8 mouse cellular contexts compared by ENCODE assay signal in the genomic region with DNA sequence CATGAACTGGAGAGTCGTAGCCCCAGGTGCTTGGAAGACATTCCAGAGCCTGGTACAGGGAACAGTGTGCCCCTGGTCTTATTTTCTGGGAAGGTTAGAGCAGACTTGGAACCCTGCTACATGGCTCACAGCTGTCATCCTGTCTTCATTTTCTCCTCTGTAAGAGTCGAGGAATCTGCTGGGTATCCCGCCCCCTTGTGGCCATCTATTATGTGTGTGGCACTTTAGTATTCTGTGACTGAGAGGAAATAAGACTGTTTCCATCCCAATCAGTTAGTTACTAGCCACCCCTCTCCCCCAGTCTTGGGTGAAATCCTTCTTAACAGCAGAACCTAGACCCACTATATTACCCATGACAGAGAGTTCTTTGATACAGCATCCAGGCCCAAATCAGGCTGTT. TPM values are rescaled to one million over a fixed set of nuclear protein-coding genes. Genes with fewer than 3 reads are reported as not detected.
DNase-seq lines count a peak whose midpoint lies in the region; ATAC-seq and TF ChIP-seq lines count a peak whose summit lies in the region.
"Not testable (repeated sequence)": the region's sequence is repeated elsewhere in the genome, so short reads cannot be mapped to it uniquely, and the experiment has no call there.

No protein-coding gene starts in this region.

- peak; percentile 71 to 79 for DNase-seq in cerebellum, postnatal 14 days
- DNase-seq in gastrocnemius, adult 2 months, result peak; percentile 51
- DNase-seq in layer of hippocampus, postnatal 25 days (ENCODE audit: extremely low spot score in 1 of 2, low spot score in 1 of 2), result peak; percentile 18 to 56
- DNase-seq in right cerebral cortex, postnatal 10 days (ENCODE audit: low spot score in 2 of 2), result peak; percentile 37 to 59
- DNase-seq in urinary bladder, postnatal 25 days (ENCODE audit: low spot score), result peak; percentile 24

- peak; percentile 95 for ATAC-seq in activated CD4-positive, CD25-positive, alpha-beta regulatory T cell, adult 4 months
- peak; percentile 96 for ATAC-seq in inflammation-experienced regulatory T-cells, adult 6 months
- ATAC-seq in megakaryocyte-erythroid progenitor cell, adult 5-6 weeks (replicated peaks; ENCODE audit: low FRiP score, low TSS enrichment, poor library complexity, severe bottlenecking), result peak; percentile 68

- not testable (repeated sequence) for H3K27ac ChIP-seq in gastrocnemius, adult 2 months

- H3K4me3 ChIP-seq in gastrocnemius, adult 2 months, result not testable (repeated sequence)

- TF ChIP-seq CTCF in gastrocnemius, adult 2 months (IDR thresholded peaks at IDR 0.05), result peak; percentile 63

- intact Hi-C loops in gastrocnemius, adult 2 months (cut with DNase I), result loop anchor here (2.0 kb wide), 1 partner anchor 194 kb away; no protein-coding TSS in a partner anchor

RNA-seq across cellular contexts. Expression of gene Zfp825, which starts 41.1 kb away (rescaled TPM):
- polyA plus RNA-seq in activated CD4-positive, CD25-positive, alpha-beta regulatory T cell, adult 4 months (2017; shearing (Covaris generic)), result 10 to 100 TPM; 21.6 to 24.9 TPM
- 1 to 10 TPM; 6.7 to 7.5 TPM for total RNA-seq in gastrocnemius, adult 2 months (2021)
- 10 to 100 TPM; 19.0 to 27.5 (median 20.9) TPM for polyA plus RNA-seq in inflammation-experienced regulatory T-cells, adult 6 months (2017; shearing (Covaris generic))
- total RNA-seq in layer of hippocampus, postnatal 25 days (2021), result 1 to 10 TPM; 6.5 to 7.5 TPM
- total RNA-seq in megakaryocyte-erythroid progenitor cell, adult 5-6 weeks (2014; fragmentation: Nextera tagmentation), result 10.5 and 15.8 TPM in 2 replicates
- total RNA-seq in megakaryocyte-erythroid progenitor cell, adult 5-6 weeks (2017), result 3.4 and 15.7 TPM in 2 replicates

Comparison
In these comparisons a context has a peak if more than half of its experiments do, and no peak if none do; other contexts are left out.
1. DNase-seq: peak in every context shown above with its lines; median percentile 75 in cerebellum, postnatal 14 days; 51 in gastrocnemius, adult 2 months; 48 in right cerebral cortex, postnatal 10 days; 37 in layer of hippocampus, postnatal 25 days; 24 in urinary bladder, postnatal 25 days.